Mouse (Mus musculus): ENCODE results near the gene Erap1.
"Not testable (repeated sequence)": the region's sequence is repeated elsewhere in the genome, so short reads cannot be mapped to it uniquely, and the experiment has no call there.

Erap1 gene

GRCm38 (mm10) chr13:74638793-74639711 lies at the start of gene Erap1:
Erap1 (plus strand) TSS chr13:74639568.
- peak; percentile 64 for ATAC-seq (ENCODE audit: low TSS enrichment)

- not testable (repeated sequence) for ATAC-seq (ENCODE audit: low TSS enrichment)
These were observed 48.0 kb upstream of the Erap1 start for GRCm38 (mm10) chr13:74591401-74591821.

- not testable (repeated sequence) for ATAC-seq (ENCODE audit: low TSS enrichment)
These were observed 47.5 kb upstream of the Erap1 start for GRCm38 (mm10) chr13:74591828-74592227.

- not testable (repeated sequence) for ATAC-seq (ENCODE audit: low TSS enrichment)
These were observed 42.3 kb upstream of the Erap1 start for GRCm38 (mm10) chr13:74597022-74597421.

GRCm38 (mm10) chr13:74601776-74602175 lies 37.6 kb upstream of the Erap1 start:
- ATAC-seq (ENCODE audit: low TSS enrichment) = not testable (repeated sequence)

GRCm38 (mm10) chr13:74617163-74618019 lies 22.0 kb upstream of the Erap1 start:
- peak; percentile 99 for ATAC-seq (ENCODE audit: low TSS enrichment)

- no peak for ATAC-seq (ENCODE audit: low TSS enrichment)
These were observed 7.0 kb upstream of the Erap1 start for GRCm38 (mm10) chr13:74632327-74632726.

GRCm38 (mm10) chr13:74632857-74633256 lies 6.5 kb upstream of the Erap1 start:
- no peak for ATAC-seq (ENCODE audit: low TSS enrichment)

- ATAC-seq (ENCODE audit: low TSS enrichment) = peak; percentile 91
These were observed 549 bp downstream of the Erap1 start for GRCm38 (mm10) chr13:74639712-74640522.

- not testable (repeated sequence) for ATAC-seq (ENCODE audit: low TSS enrichment)
These were observed 1.2 kb downstream of the Erap1 start for GRCm38 (mm10) chr13:74640523-74640920.

GRCm38 (mm10) chr13:74695497-74696193 lies 56.3 kb downstream of the Erap1 start:
- ATAC-seq (ENCODE audit: low TSS enrichment) = no peak

GRCm38 (mm10) chr13:74696225-74696624 lies 56.9 kb downstream of the Erap1 start:
- ATAC-seq (ENCODE audit: low TSS enrichment) = no peak

- ATAC-seq (ENCODE audit: low TSS enrichment) = no peak
These were observed 79.6 kb downstream of the Erap1 start for GRCm38 (mm10) chr13:74719002-74719401.

- ATAC-seq (ENCODE audit: low TSS enrichment) = no peak
These were observed 94.4 kb downstream of the Erap1 start for GRCm38 (mm10) chr13:74733726-74734125.

- no peak for ATAC-seq (ENCODE audit: low TSS enrichment)
These were observed 96.5 kb downstream of the Erap1 start for GRCm38 (mm10) chr13:74735834-74736233.

GRCm38 (mm10) chr13:74736396-74736795 lies 97.0 kb downstream of the Erap1 start:
- ATAC-seq (ENCODE audit: low TSS enrichment) = no peak
